Mouse (Mus musculus) forelimb bud, embryonic 11.5 days (tissue): ENCODE data around the gene Tle1.

Experiments
- DNase-seq: peaks from one replicate; pipeline ENCODE4 v3.0.0-alpha.2; 2012; ENCODE audit warnings: low read depth, low spot score

Tle1 gene

DNA sequence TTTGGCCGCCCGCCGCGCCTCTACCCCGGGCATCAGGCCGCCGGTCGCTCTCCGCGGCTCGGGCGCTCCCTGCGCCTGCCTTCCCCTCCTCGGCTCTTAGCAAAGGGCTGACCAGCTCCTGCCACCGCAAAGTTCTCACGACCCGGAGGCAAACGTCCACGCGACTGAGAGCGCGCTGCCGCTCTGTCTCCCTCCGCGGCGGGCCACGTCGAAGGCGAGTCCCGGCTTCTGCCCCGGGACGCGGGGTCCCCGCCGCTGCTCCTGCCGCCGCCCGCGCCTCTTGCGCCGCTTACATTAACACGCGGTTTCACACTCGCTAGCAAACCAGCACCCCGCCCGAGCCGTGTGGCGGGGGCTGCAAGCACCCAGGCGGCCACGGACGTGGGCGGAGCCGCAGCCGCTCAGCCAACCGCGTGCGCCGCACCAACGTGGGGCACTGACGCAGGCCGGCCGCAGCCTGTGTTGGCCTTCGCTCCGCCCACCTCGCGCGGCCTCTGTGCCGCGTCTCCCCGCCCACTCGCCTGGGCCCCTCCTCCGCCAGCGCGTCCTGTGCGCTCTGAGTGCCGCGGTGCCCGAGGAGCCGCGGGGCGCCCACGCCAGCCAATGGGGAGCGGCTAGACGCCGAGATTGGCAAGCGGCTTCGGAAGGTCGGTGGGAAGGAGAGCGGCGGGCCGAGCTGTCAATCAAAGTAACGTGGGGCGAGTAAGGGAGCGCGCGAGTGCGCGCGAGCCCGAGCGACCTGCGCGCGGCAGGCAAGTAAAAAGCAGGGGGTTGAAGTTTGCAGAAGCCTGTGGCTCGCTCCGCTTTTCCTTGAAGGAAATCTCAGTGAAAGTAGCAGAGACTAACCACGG is at the start of gene Tle1:
Gene Tle1 (minus strand): TSS at position 361 of the 851 bp plus-strand sequence.
- peak; percentile 99 for DNase-seq

DNA sequence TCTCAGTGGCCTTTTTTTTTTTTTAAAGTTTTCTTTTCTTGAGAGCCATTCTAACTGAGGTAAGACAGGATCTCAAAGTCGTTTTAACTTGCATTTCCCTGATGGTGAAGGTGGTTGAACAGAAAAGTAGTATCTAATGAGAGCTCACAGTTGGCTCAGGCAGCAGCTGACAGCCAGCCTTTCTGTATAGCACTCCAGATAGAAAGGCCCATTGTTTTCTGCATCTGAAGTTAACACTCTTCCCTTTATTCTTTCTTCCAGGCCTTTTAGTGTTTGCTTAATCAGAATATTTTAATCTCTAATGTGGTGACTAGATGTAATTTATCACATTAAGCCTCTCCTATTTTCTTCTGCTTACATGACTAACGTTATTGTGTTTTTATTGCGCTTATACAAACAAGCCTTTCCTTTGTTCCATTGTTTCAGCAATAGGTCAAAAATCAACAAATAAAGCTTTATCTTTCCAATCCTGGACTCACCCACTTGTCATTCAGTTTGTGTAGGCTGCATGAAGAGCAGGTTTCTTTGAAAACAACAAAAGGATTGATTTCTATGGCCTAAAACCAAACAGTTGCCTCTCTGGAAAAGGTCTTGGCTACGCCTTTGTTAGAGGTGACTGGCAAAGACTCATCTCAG is 33.0 kb upstream of the Tle1 start:
- no peak for DNase-seq

DNA sequence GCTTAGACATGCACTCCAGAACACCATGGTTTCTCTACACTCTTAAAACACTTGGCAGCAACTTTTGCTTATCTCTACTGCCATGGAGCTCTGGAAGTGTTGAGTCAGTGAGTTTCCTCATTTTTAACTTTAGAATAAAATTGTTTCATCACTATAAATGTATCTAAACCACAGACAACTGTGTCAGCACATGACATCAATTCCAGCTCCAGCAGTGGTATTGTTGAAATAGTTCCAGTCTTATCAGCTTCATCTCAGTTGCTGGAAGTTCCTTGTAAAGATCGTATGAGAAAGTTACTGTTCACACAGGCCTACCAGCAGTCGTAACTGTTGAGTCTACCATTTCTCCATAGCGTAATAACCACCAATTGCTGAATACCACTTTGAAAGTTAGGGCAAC is 31.5 kb upstream of the Tle1 start:
- no peak for DNase-seq

DNA sequence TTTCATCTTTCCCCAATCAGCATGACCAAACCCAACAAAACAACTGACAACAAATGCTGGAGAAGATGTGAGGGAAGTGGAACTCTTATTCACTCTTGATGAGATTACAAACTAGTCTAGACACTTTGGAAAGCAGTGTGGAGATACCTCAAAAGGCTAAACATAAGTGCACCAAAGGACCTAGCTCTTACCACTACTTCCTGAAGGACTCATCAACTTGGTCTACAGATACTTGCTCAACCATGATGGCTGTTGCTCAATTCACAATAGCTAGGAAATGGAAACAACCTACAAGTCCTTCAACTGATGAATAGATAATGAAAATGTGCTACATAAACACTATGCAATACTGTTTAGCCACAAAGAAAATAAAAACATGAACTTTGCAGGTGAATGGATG is 30.1 kb upstream of the Tle1 start:
- DNase-seq: no peak

DNA sequence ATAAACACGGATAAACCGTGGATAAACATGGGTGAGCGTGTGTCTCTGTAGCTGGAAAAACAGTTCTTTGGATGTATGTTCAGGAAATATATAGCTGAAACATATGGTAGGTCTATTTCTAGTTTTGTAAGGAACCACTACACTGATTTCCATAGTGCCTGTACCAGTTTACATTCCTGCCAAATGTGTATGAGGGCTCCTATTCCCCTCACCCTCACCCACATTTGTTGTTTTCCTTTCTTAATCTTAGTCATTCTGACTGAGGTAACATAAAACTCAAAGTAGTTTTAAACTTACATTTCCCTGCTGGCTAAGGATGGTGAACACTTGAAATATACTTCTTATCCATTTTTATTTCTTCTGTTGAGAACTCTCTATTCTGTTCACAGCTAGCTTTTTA is 20.9 kb upstream of the Tle1 start:
- no peak for DNase-seq

- peak; percentile 75 for DNase-seq
Measured at GRCm38 (mm10) chr4:72204420-72205045, 3.8 kb upstream of the Tle1 start.

DNA sequence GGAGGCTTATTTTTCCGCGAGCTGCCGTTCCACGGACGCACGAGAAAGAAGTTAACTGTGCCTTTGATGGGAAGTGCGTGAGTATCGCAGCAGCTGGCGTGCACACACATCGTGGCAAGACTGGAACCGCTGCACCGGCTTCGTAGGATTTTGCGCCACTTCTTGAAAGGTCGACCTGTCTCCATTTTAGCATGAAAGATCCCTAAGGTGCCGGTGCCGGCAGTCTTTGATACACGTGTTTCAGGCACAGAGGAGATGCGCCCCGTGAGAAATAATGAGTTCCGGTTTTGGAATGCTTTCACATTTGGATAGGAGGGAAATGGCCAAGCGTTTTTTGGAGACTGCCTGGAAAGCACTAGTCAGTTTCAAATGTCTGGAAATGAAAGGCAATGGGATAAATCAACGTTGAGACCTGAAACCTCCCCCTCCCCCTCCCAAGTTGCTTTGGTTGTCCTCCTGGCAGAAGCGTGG is 837 bp upstream of the Tle1 start:
- no peak for DNase-seq

DNA sequence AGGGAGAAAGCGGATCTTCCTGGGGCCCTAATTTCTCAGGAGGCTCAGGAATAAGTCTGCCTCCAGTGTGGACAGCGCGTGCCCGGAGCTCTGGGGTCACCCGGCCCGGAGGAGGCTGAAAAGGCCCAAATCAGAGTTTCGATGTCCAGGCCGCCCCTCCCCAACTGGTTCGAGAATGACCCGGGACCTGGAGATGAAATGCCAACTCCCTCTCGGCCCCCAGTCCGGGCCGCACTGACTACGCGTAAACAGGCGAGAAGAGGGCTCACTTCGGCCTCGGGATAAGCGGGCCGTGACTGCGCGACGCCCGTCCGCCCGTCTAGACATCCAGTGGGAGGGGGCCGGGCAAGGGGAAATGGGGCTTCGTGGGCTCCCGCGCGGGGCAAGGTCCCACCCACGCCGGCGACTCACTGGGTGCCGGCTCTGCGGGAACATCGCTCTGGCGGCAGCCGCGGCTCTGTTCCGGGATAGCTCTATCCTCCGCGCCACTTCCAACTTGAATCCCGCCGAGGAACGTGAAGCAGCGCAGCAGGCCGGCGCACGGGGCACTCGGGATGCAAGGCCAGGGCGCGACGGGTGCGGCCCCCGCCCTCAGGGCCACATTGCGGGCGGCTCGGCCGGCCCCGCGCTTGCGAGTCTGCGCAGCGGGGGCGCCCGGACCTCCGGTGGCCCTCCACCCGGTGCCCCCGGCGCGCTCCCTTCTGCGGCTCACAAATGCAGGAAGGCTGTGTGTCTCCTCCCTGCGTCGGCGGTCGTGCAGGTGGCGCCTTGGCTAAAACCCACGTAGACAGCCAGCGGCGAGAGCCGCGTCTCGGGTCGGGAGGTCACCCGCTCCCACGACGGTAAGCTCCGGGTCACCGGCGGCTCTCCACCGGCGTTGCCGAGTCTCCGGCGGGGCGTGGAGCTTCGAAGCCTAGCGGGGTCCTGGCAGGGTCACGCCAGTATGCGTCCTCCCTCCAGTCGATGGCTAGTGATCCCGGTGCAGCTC is 854 bp downstream of the Tle1 start:
- DNase-seq: no peak

DNA sequence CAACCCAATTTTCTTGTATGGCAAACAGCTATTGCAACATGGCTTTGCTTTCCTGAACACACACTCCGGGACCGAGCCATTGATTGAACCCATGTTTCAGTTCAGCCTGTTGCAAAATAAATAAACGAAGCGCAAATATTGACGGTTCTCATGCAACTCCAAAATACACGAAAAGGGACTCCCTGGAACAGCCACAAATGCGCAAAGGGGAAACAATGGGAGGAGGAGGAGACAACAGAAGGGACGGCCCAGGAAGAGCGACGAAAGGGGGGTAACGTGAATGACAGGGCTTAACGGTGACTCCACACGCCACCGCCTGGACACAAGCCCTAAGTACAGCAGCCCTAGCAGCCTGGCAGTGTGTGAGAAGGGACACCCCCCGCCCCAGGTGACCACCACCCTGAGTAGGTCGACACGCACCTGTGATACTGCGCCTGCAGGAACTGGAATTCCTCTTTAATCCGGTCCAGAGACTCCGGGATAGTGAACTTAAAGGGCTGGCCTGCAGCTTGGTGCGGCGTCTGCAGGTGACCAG is 1.8 kb downstream of the Tle1 start:
- DNase-seq: peak; percentile 68

- DNase-seq: no peak
Measured at GRCm38 (mm10) chr4:72197888-72198605, 2.7 kb downstream of the Tle1 start.

GRCm38 (mm10) chr4:72195116-72195835 is 5.4 kb downstream of the Tle1 start:
- no peak for DNase-seq

DNA sequence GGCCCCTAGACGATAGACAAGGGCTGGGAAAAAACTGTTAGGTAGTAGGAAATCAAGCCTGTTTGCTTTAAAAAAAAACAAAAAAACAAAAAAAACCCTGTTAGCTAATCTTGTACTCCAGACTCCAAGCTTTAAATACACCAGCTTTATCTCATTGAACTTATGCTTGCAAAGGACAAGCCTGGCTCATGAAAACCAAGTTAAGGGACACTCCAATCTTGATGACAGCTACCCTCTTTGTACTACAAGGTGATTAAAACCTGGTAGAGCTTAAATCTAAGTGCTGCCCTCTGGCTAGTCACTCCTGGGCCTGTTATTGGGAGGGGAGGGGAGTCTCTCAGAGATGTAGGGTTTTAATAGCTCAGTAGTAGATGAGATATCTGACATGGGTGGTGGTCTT is 7.4 kb downstream of the Tle1 start:
- no peak for DNase-seq

DNA sequence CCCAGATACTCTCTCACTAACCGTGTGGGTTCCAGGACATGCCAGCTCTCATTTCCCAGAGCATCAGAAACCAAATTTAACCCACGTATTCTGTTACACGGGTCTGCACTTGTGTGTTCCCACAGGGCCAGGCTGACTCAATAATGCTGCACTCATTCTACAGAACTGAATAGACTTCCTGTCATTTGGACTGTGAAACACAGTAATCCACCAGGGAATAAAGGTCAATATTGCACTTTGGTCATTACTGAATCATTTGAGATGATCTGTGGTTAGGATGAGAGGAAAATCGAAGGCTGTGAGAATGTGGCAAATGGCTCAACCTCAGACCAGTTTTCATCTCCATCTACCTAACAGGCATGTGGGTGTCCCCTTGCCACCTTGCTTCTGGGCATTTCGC is 16.2 kb downstream of the Tle1 start:
- DNase-seq: no peak

GRCm38 (mm10) chr4:72182343-72182988 is 18.3 kb downstream of the Tle1 start:
- DNase-seq: no peak

GRCm38 (mm10) chr4:72175943-72176342 is 24.8 kb downstream of the Tle1 start:
- no peak for DNase-seq

- no peak for DNase-seq
Measured at GRCm38 (mm10) chr4:72168267-72168666, 32.5 kb downstream of the Tle1 start.

- DNase-seq: no peak
Measured at GRCm38 (mm10) chr4:72167761-72168229, 32.9 kb downstream of the Tle1 start.

GRCm38 (mm10) chr4:72167171-72167570 is 33.5 kb downstream of the Tle1 start:
- DNase-seq: no peak

- no peak for DNase-seq
Measured at GRCm38 (mm10) chr4:72166561-72166960, 34.2 kb downstream of the Tle1 start.
